Mouse (Mus musculus): Measurements from ENCODE around the gene Coro2b.

DNA sequence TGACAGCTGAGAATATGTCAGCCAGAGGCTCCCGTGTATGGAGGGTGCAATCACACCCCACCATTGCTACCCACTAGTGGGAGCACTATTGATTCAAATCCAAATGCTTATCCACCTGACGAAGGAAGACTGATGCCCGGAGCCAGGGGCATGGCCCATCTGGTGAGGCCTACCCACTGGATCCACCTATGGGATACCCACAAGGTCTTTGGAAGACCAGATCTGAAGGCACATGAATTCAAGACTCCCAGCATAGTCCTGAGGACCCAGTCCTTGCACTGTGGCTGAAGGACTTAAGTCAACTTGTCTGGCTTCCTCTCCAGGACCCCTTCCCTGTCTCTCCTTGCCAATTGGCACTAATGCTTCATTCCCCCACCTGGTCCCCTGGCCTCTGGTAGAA, 54.1 kb downstream of the Coro2b start:
- no peak for TF ChIP-seq CTCF (IDR thresholded peaks at IDR 0.05; ENCODE audit: low read depth)
- TF ChIP-seq EP300 (IDR thresholded peaks at IDR 0.05; ENCODE audit: low read depth): no peak

Data from liver, embryonic 14.5 days (tissue).